Mouse (Mus musculus): Measurements from ENCODE around the gene Scyl2. TPM values are rescaled to one million over a fixed set of nuclear protein-coding genes. Genes with fewer than 3 reads are reported as not detected.
"Not testable (repeated sequence)": the region's sequence is repeated elsewhere in the genome, so short reads cannot be mapped to it uniquely, and the experiment has no call there.

The Scyl2 gene
- polyA plus RNA-seq, 1 experiment: 25.7 TPM

DNA sequence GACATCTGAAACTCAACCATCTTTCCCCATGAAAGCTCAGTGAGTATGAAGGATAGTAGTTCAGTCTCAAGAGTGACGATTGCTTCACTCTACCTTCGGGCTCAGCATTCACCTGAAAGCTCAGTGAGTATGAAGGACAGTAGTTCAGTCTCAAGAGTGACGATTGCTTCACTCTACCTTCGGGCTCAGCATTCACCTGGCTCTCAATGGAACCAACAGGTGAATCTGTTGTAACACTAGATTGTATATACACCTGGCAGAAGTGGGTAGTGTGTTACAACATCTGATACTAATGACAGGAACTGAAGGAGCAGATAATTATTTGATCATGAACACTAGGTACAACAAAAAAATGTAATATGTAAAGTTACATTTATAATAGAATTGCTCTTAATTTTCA lies 4.4 kb downstream of the Scyl2 start:
- no peak overlapping the region for H3K27ac ChIP-seq (ENCODE audit: insufficient read depth, low read length)
- no peak for TF ChIP-seq POLR2A (IDR thresholded peaks at IDR 0.05; ENCODE audit: extremely low read depth, insufficient read depth, low read length)
- no peak for TF ChIP-seq CTCF (IDR thresholded peaks at IDR 0.05; ENCODE audit: extremely low read depth, insufficient read depth, low read length)

GRCm38 (mm10) chr10:89680517-89680916 lies 5.6 kb downstream of the Scyl2 start:
- TF ChIP-seq CTCF (IDR thresholded peaks at IDR 0.05; ENCODE audit: extremely low read depth, insufficient read depth, low read length) (no peak), POLR2A (IDR thresholded peaks at IDR 0.05; ENCODE audit: extremely low read depth, insufficient read depth, low read length) (no peak)
- Histone ChIP-seq H3K27ac (ENCODE audit: insufficient read depth, low read length) (no peak overlapping the region), H3K4me1 (ENCODE audit: control insufficient read depth, insufficient read depth, low read length) (no peaks in the 10 kb centered on the region; the same call in 1 of the 2 replicates), H3K4me3 (ENCODE audit: insufficient read depth, low read length) (no peak overlapping the region)

More for the DNA sequence above, 4.4 kb downstream of the Scyl2 start:
- no peak overlapping the region for H3K4me3 ChIP-seq (ENCODE audit: insufficient read depth, low read length)
- no peaks in the 10 kb centered on the region; the same call in 1 of the 2 replicates for H3K4me1 ChIP-seq (ENCODE audit: control insufficient read depth, insufficient read depth, low read length)

DNA sequence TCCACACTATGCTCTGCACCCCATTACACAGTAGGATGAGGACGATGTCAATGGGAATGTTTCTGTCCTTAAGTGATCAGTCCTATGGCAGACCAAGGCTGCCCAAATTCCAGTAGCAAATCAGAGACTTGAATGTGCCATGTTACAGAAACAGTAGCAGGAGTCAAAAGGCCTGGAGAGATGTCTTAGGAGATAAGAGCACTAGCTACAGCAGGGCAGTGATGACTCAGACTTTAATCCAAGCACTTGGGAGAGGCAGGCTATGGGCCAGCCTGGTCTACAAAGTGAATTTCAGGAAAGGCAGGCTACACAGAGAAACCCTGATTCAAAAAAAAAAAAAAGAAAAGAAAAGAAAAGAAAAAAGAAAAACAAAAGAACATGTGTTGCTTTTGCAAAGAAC lies 6.6 kb downstream of the Scyl2 start:
- TF ChIP-seq CTCF (IDR thresholded peaks at IDR 0.05; ENCODE audit: extremely low read depth, insufficient read depth, low read length) (no peak), POLR2A (IDR thresholded peaks at IDR 0.05; ENCODE audit: extremely low read depth, insufficient read depth, low read length) (no peak)
- Histone ChIP-seq H3K4me3 (ENCODE audit: insufficient read depth, low read length) (no peak overlapping the region), H3K4me1 (ENCODE audit: control insufficient read depth, insufficient read depth, low read length) (no peaks in the 10 kb centered on the region; the same call in 1 of the 2 replicates), H3K27ac (ENCODE audit: insufficient read depth, low read length) (no peak overlapping the region)

DNA sequence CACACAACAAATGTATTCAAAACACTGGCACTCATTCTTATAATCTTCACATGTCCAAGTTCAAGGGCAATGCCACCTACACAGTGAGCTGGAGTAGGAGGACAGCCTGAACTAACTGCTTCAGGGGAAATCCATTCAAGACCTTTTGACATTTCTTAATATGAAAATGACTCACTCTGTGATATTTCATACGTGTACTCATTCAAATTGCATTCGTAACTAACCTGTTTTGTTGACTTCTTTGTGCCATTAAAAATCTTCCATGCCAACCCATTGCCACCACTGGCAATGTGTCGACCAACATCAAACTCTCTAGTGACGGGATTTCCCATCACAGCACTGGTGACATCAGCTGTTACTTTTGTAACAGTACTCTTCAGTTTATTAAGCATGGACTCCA lies 8.0 kb downstream of the Scyl2 start:
- no peaks in the 10 kb centered on the region; the same call in 1 of the 2 replicates for H3K4me1 ChIP-seq (ENCODE audit: control insufficient read depth, insufficient read depth, low read length)

DNA sequence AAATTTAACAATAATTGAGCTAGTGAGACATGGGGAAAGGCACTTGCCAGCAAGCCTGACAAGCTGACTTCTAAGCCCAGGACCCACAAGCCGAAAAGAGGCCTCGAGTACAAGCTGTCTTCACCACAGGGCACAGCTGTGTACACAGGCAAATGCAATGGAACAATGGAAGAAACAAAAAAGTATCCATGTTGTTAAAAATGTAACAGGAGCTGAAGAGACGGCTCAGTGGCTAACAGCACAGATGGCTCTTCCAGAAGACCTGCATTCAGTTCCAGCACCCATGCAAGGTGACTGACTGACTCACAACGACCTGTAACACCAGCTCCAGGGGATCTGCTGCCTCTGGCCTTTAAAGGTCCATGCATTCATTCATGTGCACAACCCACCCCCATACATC lies 9.5 kb downstream of the Scyl2 start:
- TF ChIP-seq POLR2A (IDR thresholded peaks at IDR 0.05; ENCODE audit: extremely low read depth, insufficient read depth, low read length) (no peak), CTCF (IDR thresholded peaks at IDR 0.05; ENCODE audit: extremely low read depth, insufficient read depth, low read length) (no peak)
- no peak overlapping the region for H3K4me3 ChIP-seq (ENCODE audit: insufficient read depth, low read length)
- no peak overlapping the region for H3K27ac ChIP-seq (ENCODE audit: insufficient read depth, low read length)
- H3K4me1 ChIP-seq (ENCODE audit: control insufficient read depth, insufficient read depth, low read length): no peaks in the 10 kb centered on the region; the same call in 1 of the 2 replicates

More for the DNA sequence above, 8.0 kb downstream of the Scyl2 start:
- TF ChIP-seq POLR2A (IDR thresholded peaks at IDR 0.05; ENCODE audit: extremely low read depth, insufficient read depth, low read length) (no peak), CTCF (IDR thresholded peaks at IDR 0.05; ENCODE audit: extremely low read depth, insufficient read depth, low read length) (no peak)
- H3K27ac ChIP-seq (ENCODE audit: insufficient read depth, low read length): no peak overlapping the region
- H3K4me3 ChIP-seq (ENCODE audit: insufficient read depth, low read length): no peak overlapping the region

DNA sequence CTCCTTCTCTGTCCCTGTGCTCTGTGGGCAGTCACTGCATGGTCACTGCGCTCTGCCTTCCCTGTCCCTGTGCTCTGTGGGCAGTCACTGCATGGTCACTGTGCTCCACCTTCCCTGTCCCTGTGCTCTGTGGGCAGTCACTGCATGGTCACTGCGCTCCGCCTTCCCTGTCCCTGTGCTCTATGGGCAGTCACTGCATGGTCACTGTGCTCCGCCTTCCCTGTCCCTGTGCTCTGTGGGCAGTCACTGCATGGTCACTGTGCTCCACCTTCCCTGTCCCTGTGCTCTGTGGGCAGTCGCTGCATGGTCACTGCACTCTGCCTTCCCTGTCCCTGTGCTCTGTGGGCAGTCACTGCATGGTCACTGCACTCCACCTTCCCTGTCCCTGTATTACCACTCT lies 15.7 kb downstream of the Scyl2 start:
- not testable (repeated sequence) for H3K4me3 ChIP-seq (ENCODE audit: insufficient read depth, low read length); H3K27ac ChIP-seq (ENCODE audit: insufficient read depth, low read length); H3K4me1 ChIP-seq (ENCODE audit: control insufficient read depth, insufficient read depth, low read length)

- no peak overlapping the region for H3K4me3 ChIP-seq (ENCODE audit: insufficient read depth, low read length)
- H3K4me1 ChIP-seq (ENCODE audit: control insufficient read depth, insufficient read depth, low read length): peaks cover 4% of the 10 kb centered on the region
- H3K27ac ChIP-seq (ENCODE audit: insufficient read depth, low read length): no peak overlapping the region
- TF ChIP-seq POLR2A (IDR thresholded peaks at IDR 0.05; ENCODE audit: extremely low read depth, insufficient read depth, low read length): no peak
Measured at GRCm38 (mm10) chr10:89667571-89667970, 18.5 kb downstream of the Scyl2 start.

DNA sequence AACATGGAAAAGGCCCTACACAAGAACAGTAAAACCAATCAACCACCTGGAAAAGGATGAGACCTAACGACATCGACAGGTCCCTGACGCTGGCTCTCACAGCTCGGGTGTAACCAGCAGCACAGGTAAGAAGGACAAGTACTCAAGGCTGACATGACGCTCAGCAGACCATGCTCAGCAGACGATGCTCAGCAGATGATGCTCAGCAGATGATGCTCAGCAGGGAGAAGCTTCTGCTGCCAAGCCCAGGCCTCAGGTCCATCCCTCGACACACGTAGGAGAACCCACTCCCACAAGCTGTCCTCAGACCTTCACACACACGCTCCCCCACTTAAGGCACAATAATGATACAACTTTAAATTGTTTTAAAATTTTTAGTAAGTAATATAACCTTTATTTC lies 20.4 kb downstream of the Scyl2 start:
- Histone ChIP-seq H3K27ac (ENCODE audit: insufficient read depth, low read length) (no peak overlapping the region), H3K4me1 (ENCODE audit: control insufficient read depth, insufficient read depth, low read length) (peaks cover 4% of the 10 kb centered on the region; the same call in 1 of the 2 replicates), H3K4me3 (ENCODE audit: insufficient read depth, low read length) (no peak overlapping the region)
- TF ChIP-seq POLR2A (IDR thresholded peaks at IDR 0.05; ENCODE audit: extremely low read depth, insufficient read depth, low read length) (no peak), CTCF (IDR thresholded peaks at IDR 0.05; ENCODE audit: extremely low read depth, insufficient read depth, low read length) (no peak)

DNA sequence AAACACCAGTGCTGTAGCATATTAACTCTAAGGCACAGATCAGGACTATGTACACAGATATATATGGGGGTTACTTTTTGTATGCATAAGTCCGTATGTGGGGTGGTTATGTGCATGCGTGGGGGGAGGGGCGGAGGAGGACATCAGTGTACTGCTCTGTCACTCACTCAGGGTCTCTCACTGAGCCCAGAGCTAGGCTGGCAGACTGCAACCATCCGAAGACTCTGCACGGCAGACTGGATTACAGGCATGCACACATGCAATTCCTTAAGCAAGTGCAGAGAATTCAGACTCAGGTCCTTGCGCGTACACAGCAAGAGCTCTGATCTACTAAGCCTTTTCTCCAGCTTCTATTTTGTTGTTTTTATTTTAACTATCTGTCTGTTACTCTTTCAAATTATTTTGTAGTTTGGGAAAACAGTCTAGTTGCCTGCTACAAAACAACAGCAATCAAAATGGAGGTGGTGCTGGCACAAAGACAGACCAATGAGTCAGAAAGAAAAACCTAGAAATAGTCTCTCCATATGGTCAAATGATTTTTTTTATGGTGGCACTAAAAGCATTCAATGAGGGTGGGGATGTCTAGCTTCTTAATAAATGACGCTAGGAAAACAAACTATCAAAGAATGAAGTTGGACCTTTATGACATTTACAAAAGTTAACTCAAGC lies 21.0 kb downstream of the Scyl2 start:
- Histone ChIP-seq H3K4me1 (ENCODE audit: control insufficient read depth, insufficient read depth, low read length) (peaks cover 2% of the 10 kb centered on the region; the same call in 1 of the 2 replicates), H3K27ac (ENCODE audit: insufficient read depth, low read length) (no peak overlapping the region), H3K4me3 (ENCODE audit: insufficient read depth, low read length) (no peak overlapping the region)
- TF ChIP-seq CTCF (IDR thresholded peaks at IDR 0.05; ENCODE audit: extremely low read depth, insufficient read depth, low read length): no peak
- TF ChIP-seq POLR2A (IDR thresholded peaks at IDR 0.05; ENCODE audit: extremely low read depth, insufficient read depth, low read length): no peak

- H3K4me1 ChIP-seq (ENCODE audit: control insufficient read depth, insufficient read depth, low read length): no peaks in the 10 kb centered on the region
- TF ChIP-seq POLR2A (IDR thresholded peaks at IDR 0.05; ENCODE audit: extremely low read depth, insufficient read depth, low read length): no peak
- TF ChIP-seq CTCF (IDR thresholded peaks at IDR 0.05; ENCODE audit: extremely low read depth, insufficient read depth, low read length): no peak
- H3K27ac ChIP-seq (ENCODE audit: insufficient read depth, low read length): no peak overlapping the region
- no peak overlapping the region for H3K4me3 ChIP-seq (ENCODE audit: insufficient read depth, low read length)
Measured at GRCm38 (mm10) chr10:89656366-89656765, 29.7 kb downstream of the Scyl2 start.

Data from cortical plate, adult 2 months (tissue).